Mouse (Mus musculus) right cerebral cortex, postnatal 36 days (tissue): ENCODE data around the gene Zfp36.

Experiments used
- DNase-seq, 2 experiments: peaks; one replicate each; pipeline ENCODE4 v3.0.0; 2022; ENCODE audit warnings: low spot score in 2 of 2, mixed read lengths in 1 of 2

The Zfp36 gene

DNA sequence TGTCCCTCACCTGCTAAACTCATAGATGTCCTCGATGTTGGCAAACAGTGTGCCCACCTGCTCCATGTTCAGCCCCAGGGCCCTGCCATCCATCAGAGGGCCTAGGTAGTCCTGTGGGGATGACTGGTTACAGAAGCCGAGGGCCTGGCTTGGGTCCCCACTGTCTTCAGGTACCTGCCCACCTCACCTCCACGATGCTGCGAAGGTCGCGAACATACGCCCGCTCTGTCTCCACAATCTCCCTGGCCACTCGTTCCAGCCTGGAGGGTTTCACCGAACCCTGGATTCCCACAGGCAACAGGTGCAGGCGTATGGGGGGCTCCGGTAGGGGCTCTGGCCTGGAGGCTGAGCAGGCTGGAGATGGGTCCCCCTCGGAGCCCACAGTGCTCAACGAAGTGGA lies 10.0 kb downstream of the Zfp36 start:
- DNase-seq = no peak

GRCm38 (mm10) chr7:28368276-28368920 lies 11.7 kb downstream of the Zfp36 start:
- DNase-seq = no peak

GRCm38 (mm10) chr7:28367663-28368275 lies 12.3 kb downstream of the Zfp36 start:
- DNase-seq = no peak

GRCm38 (mm10) chr7:28362441-28363060 lies 17.5 kb downstream of the Zfp36 start:
- DNase-seq = no peak

GRCm38 (mm10) chr7:28361647-28362341 lies 18.3 kb downstream of the Zfp36 start:
- DNase-seq = no peak

- DNase-seq = no peak
These were observed 19.8 kb downstream of the Zfp36 start for GRCm38 (mm10) chr7:28360291-28360690.

DNA sequence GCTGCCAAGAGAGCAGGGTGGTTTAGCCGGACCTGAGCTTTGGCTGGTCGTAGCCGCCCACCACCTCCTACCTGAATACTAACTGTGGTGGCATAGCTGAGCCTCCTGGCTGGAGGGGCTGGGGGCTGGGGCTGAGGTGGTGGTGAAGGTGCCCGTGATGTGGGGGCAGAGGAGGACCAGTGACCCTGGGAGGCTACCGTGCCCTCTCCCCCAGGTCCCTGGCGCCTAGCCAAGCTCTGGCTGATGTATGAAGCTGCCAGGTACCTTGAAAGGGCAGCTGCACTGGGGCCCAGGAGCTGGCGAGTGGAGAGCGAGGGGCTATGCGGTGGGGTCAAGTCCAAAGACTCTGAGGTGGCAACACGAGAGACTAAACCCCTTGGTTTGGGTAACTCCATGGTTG lies 20.2 kb downstream of the Zfp36 start:
- no peak for DNase-seq

DNA sequence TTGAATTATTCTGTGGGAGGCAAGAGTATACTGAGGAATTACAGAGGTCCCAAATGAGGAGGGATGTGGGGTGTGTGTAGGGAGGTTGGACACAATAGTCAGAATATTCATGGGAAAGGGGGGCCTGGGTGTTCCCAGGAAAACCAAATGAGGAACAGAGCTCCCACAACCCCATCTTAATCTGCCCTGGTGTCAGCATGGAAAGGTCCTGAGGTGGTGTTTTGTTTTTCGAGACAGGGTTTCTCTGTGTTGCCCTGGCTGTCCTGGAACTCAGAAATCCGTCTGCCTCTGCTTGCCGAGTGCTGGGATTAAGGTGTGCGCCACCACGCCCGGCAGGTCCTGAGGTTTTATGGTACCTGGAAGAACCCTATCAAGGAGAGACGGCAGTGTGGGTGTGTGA lies 21.6 kb downstream of the Zfp36 start:
- no peak for DNase-seq

DNA sequence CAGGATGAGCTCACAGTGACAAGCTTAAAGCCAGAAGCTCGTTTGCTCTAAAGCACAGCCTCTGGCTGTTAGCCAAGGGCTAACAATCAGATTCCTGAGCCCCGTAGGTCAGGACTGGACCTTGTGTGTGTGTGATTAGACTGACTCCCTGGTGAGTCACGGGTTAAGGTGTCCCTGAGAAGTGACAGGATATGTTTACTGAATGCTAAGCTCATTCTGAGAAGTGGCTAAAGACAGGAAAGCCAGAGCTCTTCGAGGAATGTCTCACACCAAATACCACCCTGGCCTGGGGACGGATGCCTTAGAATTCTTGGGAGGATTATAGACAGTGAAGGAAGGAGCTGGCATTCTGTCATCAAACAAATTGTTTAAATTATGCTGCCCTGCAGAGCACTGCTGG lies 22.1 kb downstream of the Zfp36 start:
- DNase-seq = no peak

DNA sequence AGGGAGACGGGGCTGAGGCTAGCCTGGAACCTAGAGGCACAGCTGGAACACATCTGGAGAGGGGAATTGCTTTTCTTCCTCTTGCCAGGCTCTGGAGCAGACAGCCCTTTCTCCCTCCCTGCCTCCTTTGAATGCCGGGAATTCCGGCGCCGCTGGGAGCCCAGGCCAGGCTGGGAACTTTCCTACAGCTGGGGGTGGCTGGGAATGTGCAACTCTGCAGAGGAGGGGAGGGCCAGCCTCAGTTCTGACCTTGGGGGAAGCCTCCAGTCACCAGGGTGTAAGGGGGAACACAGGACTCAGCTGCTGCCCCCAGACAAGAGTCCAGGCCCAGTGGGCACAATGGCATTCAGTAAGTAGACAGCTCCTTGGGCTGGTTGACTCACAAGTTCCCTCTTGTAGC lies 23.1 kb downstream of the Zfp36 start:
- no peak for DNase-seq

- DNase-seq = no peak
These were observed 24.8 kb downstream of the Zfp36 start for GRCm38 (mm10) chr7:28355221-28355620.

GRCm38 (mm10) chr7:28354596-28354995 lies 25.5 kb downstream of the Zfp36 start:
- no peak for DNase-seq

- no peak for DNase-seq
These were observed 25.9 kb downstream of the Zfp36 start for GRCm38 (mm10) chr7:28354113-28354581.

DNA sequence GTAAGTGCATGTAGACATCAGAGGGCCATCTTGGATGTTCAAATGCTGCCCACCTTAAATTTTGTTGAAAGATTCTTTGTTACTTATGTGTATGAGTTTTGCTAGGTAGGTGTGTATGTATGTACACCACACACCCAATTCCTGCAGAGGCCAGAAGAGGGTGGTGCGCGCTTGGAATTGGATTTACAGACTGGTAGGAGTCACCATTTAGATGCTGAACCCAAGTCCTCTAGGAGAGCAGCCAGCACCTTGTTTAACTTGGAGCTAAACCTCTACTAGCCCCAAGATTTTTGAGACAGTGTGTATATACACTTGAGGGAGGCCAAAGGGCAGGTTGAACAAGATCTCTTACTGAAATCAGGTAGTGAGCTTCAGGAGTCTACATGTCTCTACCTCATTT lies 26.8 kb downstream of the Zfp36 start:
- no peak for DNase-seq

DNA sequence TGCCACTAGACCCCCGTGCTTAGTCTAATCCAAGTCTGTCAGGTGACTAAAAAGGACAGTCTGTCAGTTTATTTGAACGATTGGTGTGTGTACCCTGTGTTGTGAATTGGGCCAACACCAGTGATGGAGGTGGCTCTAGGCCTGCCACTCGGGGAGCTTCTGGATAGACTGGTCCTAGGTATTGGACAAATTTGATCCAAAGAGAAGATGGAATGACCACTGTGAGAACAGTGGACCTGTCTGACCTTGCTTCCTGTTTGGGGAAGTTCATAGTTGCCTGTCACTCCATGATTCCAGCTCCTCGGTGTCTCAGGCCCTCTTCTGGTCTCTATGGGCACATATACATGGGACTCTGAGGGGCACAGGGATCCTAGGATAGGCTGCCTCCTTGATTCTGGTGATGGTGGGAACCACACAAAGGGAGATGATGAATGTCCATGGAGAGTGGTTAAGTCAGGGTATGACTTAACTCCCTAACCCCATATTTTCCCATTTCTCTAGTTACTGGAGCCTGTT lies 28.3 kb downstream of the Zfp36 start:
- no peak for DNase-seq

DNA sequence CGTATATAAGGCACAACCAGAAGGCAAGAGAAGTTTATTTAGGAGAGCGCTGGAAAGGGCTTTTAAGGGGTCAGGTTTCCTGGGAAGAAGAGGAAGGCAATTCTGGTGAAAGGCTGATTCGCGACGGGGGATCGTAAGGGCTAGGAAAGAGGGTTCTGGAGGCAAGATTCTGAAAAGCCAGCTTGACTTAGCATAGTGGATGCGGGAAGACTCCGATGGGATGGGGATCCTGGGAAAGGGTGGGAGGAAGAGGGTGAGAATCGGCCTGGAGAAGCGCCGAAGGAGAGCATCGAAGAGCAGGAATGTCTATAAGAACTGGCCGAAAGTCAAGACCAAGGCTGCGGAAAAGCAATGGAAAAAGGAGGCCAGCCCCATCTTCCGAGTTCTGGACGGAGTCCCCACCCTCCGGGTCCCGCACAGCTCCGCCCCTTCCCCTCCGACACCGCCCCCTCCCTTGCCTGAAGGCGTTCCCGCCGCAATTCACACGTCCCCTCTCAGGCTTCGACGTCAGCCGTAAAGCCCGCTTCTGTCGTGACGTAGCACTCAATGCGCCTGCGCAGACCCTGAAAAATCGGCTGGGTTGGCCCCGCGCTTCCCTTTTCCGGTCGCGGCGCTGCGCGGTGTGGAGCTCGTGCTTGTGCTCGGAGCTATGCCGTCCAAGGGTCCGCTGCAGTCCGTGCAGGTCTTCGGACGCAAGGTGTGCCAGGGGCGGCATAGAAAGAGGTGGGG lies 29.7 kb downstream of the Zfp36 start, which contains the start of gene Rps16:
Rps16 (plus strand) TSS at position 498 of the 729 bp plus-strand sequence.
- DNase-seq = peak; percentile 93 to 96

DNA sequence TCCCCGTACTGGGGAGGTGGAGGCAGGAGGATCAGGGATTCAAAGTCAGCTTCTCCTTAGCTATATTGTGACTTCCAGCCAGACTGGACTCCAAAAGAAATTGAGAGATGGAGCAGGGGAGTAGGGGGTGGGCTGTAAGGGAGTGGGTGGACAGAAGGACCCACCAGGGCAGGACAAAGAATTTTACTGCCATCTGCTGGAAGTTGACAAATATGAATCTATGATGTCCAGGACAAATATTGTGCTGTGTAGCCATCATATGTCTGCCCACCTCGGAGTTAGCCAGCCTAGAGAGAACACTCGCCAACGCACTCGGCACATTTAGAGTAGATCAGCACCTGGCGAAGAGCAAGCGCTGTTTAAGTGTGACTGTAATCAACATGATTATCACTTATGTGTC lies 31.5 kb downstream of the Zfp36 start:
- no peak for DNase-seq

- DNase-seq = no peak
These were observed 32.3 kb downstream of the Zfp36 start for GRCm38 (mm10) chr7:28347746-28348145.

DNA sequence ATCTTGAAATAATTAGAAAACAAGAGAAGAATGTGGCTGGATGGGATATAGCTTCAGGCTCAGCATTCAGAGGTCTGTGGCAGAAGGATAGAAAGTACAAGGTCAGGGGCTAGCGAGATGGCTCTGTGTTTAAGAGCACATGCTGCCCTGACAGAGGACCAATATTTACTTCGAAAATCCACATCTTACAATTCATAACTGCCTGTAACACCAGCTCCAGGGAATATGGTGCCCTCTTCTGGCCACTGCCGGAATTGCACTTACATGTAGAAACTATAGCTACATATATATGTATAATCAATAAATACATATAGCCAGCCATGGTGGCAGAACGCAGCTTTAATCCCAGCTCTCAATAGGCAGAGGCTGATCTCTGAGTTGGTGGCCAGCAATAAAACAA lies 35.4 kb downstream of the Zfp36 start:
- peak in 1 of 2 experiments; percentile 36 for DNase-seq

DNA sequence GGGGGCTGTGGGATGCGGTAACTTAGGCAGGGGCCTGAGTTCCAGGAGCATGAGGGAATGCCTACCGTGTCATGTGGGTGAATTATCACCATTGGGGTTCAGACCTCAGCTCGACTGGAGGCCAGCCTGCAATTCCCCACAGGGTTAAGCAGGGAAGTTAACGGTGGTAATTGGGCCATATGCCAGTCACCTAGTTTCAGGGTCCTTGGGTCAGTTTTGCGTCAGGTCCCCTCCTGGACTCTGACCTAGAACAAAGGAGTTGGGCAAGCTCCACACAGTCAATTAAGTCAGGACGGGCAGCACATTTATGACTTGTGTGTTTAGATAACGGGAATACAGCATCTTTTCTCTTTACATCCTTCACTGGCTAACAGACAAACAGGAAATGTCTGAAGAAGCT lies 38.7 kb downstream of the Zfp36 start:
- no peak for DNase-seq

DNA sequence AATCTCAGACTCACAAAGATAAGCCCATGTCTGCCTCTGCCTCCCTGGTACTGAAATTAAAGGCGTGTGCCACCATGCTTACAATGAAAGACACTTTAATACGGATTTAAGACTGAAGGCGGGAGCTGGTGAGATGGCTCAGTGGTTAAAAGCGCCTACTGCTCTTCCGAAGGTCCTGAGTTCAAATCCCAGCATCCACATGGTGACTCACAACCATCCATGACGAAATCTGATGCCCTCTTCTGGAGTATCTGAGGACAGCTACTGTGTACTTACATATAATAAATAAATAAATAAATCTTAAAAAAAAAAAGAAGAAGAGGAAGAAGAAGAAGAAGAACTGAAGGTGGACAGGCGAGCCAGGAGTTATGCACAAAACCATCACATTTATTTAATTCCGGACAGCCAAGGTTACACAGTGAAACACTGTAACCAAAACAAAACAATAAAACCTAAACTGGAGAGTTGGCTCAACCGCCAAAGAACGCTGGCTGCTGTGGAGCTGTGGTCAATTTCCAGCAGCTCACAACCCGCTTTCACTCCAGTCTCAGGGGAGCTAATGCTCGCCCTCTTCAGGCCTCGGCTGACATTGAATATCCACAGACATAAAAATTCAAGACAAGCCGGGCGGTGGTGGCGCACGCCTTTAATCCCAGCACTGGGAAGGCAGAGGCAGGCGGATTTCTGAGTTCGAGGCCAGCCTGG lies 40.7 kb downstream of the Zfp36 start:
- DNase-seq = no peak
